Mouse (Mus musculus): Measurements from ENCODE around the gene Prom1. TPM values are rescaled to one million over a fixed set of nuclear protein-coding genes. Genes with fewer than 3 reads are reported as not detected.
"Not testable (repeated sequence)": the region's sequence is repeated elsewhere in the genome, so short reads cannot be mapped to it uniquely, and the experiment has no call there.

Gene Prom1
- polyA plus RNA-seq (2015; fragmentation: Nextera tagmentation; extraction: Ambion mirVana) = 41.4 and 43.7 TPM in 2 replicates

DNA sequence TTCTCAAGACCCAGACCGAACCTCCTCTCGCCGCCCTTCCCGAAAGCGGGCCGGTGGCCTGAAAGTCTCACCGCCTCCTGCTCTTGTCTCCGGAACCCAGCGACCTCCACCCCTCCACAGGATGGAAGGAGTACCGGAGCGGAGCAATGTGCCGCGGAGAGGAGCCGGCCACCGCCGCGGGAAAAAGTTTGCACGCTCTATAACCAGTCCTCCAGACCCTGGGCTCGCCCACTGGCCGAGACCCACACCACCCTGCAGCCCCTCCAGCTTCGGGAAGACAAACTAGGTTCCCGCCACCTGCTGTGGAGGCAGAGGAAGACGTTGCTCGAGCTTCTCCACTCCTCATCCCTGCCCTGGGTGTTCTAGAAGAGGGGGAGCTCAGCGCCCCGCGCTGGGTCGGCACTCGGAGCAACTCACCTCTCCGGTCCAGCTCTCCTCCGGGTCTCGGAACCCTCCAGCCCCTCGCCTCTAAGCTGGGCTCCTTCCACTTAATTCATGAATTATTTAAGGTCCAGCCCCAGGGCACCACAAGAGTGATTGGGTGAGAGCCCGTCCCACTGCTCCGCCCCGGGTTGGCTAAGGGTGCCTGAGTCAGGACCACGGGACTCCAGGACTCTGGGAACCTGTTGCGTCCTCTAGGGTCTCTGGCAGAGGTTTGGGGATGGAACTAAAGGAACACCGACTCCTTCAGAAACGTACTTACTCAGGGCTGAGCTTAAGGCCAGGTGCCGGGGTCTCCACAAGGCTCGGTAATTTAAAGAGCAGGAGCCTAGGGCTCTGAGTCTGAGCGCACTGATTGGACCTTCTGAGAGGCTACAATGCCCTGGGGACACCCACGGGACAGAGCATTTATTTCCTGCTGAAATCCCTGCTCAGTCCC is at the start of gene Prom1:
Prom1 (minus strand) TSS at position 802 of the 880 bp plus-strand sequence.
- Histone ChIP-seq H3K27me3 (ENCODE audit: control insufficient read depth, insufficient read depth, low read depth, low read length) (no peaks in the 10 kb centered on the region), H3K4me2 (ENCODE audit: low read depth, low read length) (peak within 1 kb of the TSS; percentile 85), H3K4me3 (ENCODE audit: low read length) (peak within 1 kb of the TSS; percentile 72), H3K36me3 (ENCODE audit: control insufficient read depth, insufficient read depth, low read length) (no peaks in the 10 kb centered on the region), H3K9ac (ENCODE audit: low read length) (peak within 1 kb of the TSS; percentile 79), H3K9me3 (ENCODE audit: control insufficient read depth, low read length) (no peaks in the 10 kb centered on the region), H3K27ac (ENCODE audit: low read length) (peak within 1 kb of the TSS; percentile 77), H3K4me1 (replicated peaks; ENCODE audit: control insufficient read depth, insufficient read depth, low read length) (peaks cover 10% of the 10 kb centered on the region)
- peak; percentile 65 for ATAC-seq (ENCODE audit: low read depth)
- WGBS = under 1% methylated on average over 44 of the region's 44 CpGs

DNA sequence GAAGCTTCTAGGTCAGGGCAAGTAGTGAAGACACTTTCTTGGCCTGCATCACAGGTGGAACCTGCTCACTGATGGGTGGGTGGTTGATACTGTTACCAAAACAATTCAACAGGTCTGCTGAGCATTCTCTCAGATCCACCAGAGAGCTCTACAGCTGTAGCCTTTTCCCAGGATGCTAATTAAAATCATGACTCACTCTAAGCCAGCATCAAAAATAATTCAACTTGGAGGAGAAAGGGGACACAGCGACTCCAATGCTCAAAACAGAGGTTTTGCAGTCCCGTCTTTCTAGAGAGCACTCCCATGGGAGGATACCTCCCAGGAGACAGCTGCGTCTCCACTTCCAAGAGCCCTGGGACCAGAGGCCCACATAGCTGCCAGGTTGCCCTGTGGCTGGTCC is 45.9 kb upstream of the Prom1 start:
- Histone ChIP-seq H3K4me1 (replicated peaks; ENCODE audit: control insufficient read depth, insufficient read depth, low read length) (peaks cover 6% of the 10 kb centered on the region; the same call in 1 of the 2 replicates), H3K9ac (ENCODE audit: low read length) (no peak overlapping the region), H3K27me3 (ENCODE audit: control insufficient read depth, insufficient read depth, low read depth, low read length) (no peaks in the 10 kb centered on the region), H3K4me3 (ENCODE audit: low read length) (no peak overlapping the region), H3K4me2 (ENCODE audit: low read depth, low read length) (no peak overlapping the region), H3K9me3 (ENCODE audit: control insufficient read depth, low read length) (peaks cover 2% of the 10 kb centered on the region; the same call in 1 of the 2 replicates), H3K36me3 (ENCODE audit: control insufficient read depth, insufficient read depth, low read length) (no peaks in the 10 kb centered on the region), H3K27ac (ENCODE audit: low read length) (no peak overlapping the region)
- 83% methylated on average over 3 of the region's 3 CpGs for WGBS
- no peak for ATAC-seq (ENCODE audit: low read depth)

- 0 out of 2 replicates have a peak, but pooled peaks have one; percentile 20 for ATAC-seq (ENCODE audit: low read depth)
- no peaks in the 10 kb centered on the region for H3K27me3 ChIP-seq (ENCODE audit: control insufficient read depth, insufficient read depth, low read depth, low read length)
- H3K9me3 ChIP-seq (ENCODE audit: control insufficient read depth, low read length) = peaks cover 2% of the 10 kb centered on the region; the same call in 1 of the 2 replicates
- no peak overlapping the region for H3K4me2 ChIP-seq (ENCODE audit: low read depth, low read length)
- no peak overlapping the region for H3K9ac ChIP-seq (ENCODE audit: low read length)
- H3K4me1 ChIP-seq (replicated peaks; ENCODE audit: control insufficient read depth, insufficient read depth, low read length) = peaks cover under 1% of the 10 kb centered on the region; the same call in 1 of the 2 replicates
- no peak overlapping the region for H3K4me3 ChIP-seq (ENCODE audit: low read length)
- WGBS = 56% methylated on average over 6 of the region's 6 CpGs
- H3K27ac ChIP-seq (ENCODE audit: low read length) = no peak overlapping the region
- H3K36me3 ChIP-seq (ENCODE audit: control insufficient read depth, insufficient read depth, low read length) = no peaks in the 10 kb centered on the region
These were observed 44.9 kb upstream of the Prom1 start for GRCm38 (mm10) chr5:44146437-44147332.

DNA sequence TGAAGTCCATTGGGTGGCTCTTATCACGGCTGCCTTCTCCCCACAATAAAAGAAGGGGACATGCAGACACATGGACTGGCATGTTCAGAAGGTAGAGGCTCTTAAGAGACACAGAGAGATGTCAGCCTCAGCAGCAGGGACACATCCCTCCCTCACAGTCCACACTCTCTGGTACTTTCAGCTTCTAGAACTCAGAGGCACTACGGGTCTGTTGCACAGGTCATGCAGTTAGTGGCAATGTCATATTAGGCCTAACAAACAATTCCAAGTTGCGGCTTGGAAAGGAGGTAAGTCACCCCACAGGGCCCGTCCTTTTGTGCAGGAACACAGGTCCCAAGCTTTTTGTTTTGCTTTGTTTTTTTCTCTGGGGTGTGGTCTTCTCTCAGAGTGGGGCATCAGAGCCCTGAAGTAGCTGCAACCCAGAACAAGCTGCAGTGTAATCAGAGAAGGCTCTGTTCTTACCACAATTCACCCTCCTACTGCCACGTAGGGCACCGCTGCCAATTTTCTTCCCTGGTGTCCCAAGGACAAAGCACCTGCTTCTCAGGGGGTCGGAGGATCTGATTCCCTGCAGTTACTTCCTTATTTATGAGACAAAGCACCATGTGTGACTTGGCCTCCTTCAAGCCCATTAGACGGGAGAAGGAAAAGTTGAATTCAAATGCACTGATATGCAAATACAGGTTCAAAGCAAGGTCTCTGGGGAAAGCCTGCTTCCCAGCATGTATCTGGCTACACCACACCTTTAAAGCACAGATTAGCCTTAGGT is 41.8 kb upstream of the Prom1 start:
- H3K9me3 ChIP-seq (ENCODE audit: control insufficient read depth, low read length) = no peaks in the 10 kb centered on the region
- WGBS = 54% methylated on average over 8 of the region's 8 CpGs
- H3K4me3 ChIP-seq (ENCODE audit: low read length) = no peak overlapping the region
- H3K4me2 ChIP-seq (ENCODE audit: low read depth, low read length) = no peak overlapping the region
- no peak for ATAC-seq (ENCODE audit: low read depth)
- no peaks in the 10 kb centered on the region for H3K36me3 ChIP-seq (ENCODE audit: control insufficient read depth, insufficient read depth, low read length)
- H3K27me3 ChIP-seq (ENCODE audit: control insufficient read depth, insufficient read depth, low read depth, low read length) = no peaks in the 10 kb centered on the region
- no peak overlapping the region for H3K27ac ChIP-seq (ENCODE audit: low read length)
- no peak overlapping the region for H3K9ac ChIP-seq (ENCODE audit: low read length)
- H3K4me1 ChIP-seq (replicated peaks; ENCODE audit: control insufficient read depth, insufficient read depth, low read length) = no peaks in the 10 kb centered on the region

DNA sequence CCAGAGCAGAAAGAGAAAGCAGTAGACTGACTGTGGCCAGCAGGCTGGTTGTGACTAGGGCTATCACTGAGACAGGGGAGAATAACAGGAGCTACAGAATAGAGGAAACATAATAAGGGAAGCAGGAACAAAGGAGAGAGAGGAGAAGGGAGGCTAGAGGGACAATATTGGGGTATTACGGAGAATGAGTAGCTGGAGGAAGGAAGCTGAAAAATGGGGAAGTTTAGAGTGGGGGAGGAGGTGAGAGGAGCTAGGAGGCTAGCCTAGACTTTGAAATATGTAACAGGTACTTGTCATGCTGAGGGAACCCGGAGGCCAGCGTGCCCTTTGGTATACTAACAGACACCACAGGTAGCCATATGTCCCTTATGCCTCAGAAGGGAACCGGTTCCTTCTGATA is 25.7 kb upstream of the Prom1 start:
- Histone ChIP-seq H3K4me3 (ENCODE audit: low read length) (no peak overlapping the region), H3K9ac (ENCODE audit: low read length) (no peak overlapping the region), H3K27me3 (ENCODE audit: control insufficient read depth, insufficient read depth, low read depth, low read length) (no peaks in the 10 kb centered on the region), H3K36me3 (ENCODE audit: control insufficient read depth, insufficient read depth, low read length) (no peaks in the 10 kb centered on the region), H3K4me1 (replicated peaks; ENCODE audit: control insufficient read depth, insufficient read depth, low read length) (0 out of 2 replicates have a peak, but pooled peaks cover 2% of the 10 kb centered on the region), H3K27ac (ENCODE audit: low read length) (no peak overlapping the region), H3K4me2 (ENCODE audit: low read depth, low read length) (no peak overlapping the region), H3K9me3 (ENCODE audit: control insufficient read depth, low read length) (no peaks in the 10 kb centered on the region)
- 66% methylated on average over 4 of the region's 4 CpGs for WGBS
- no peak for ATAC-seq (ENCODE audit: low read depth)

DNA sequence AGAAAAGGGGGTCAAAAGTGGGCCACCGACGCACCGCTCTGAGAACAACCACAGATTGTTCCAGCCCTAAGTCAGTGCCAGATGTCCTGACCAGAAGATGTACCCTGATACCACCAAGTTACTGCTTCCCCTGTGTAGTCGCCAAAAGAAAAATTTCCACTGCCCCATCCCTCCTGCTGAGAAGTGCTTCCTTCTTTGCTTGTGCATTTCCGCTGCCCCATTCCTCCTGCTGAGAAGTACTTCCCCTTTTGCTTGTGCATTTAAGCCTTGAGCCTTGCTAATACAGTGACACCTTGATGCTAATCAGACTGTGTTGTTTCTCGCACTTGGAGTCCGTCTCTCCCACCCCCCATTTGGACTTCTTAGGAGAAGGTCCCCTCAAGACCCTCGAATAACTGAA is 24.7 kb upstream of the Prom1 start:
- not testable (repeated sequence) for ATAC-seq (ENCODE audit: low read depth); H3K27me3 ChIP-seq (ENCODE audit: control insufficient read depth, insufficient read depth, low read depth, low read length)

DNA sequence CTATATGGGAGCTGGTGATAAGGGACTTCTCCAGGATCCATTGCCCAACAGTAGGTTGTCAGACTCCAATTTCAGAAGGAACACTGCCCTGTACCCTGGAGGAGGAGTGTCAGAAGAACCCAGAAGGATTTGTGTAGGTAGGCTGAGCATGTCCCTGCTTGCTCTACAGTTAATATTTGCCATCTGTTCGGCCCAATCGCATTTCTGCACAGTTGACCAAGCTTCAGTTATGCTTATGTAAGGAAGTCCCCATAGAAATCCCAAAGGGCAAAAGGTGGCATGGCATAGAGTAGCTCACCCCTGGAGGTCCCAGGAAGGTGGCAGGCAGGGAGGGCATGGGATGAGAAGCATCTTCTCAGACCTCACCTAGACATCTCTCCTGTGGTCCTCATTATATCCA is 19.6 kb upstream of the Prom1 start:
- no peaks in the 10 kb centered on the region for H3K9me3 ChIP-seq (ENCODE audit: control insufficient read depth, low read length)
- H3K4me2 ChIP-seq (ENCODE audit: low read depth, low read length) = no peak overlapping the region
- no peaks in the 10 kb centered on the region for H3K36me3 ChIP-seq (ENCODE audit: control insufficient read depth, insufficient read depth, low read length)
- H3K9ac ChIP-seq (ENCODE audit: low read length) = no peak overlapping the region
- no peaks in the 10 kb centered on the region for H3K4me1 ChIP-seq (replicated peaks; ENCODE audit: control insufficient read depth, insufficient read depth, low read length)
- no peak overlapping the region for H3K27ac ChIP-seq (ENCODE audit: low read length)
- WGBS = 88% methylated on average over 2 of the region's 2 CpGs
- no peak overlapping the region for H3K4me3 ChIP-seq (ENCODE audit: low read length)
- no peaks in the 10 kb centered on the region for H3K27me3 ChIP-seq (ENCODE audit: control insufficient read depth, insufficient read depth, low read depth, low read length)
- no peak for ATAC-seq (ENCODE audit: low read depth)

More for the DNA sequence above, 24.7 kb upstream of the Prom1 start:
- not testable (repeated sequence) for H3K9ac ChIP-seq (ENCODE audit: low read length); H3K4me1 ChIP-seq (replicated peaks; ENCODE audit: control insufficient read depth, insufficient read depth, low read length); H3K4me2 ChIP-seq (ENCODE audit: low read depth, low read length); H3K36me3 ChIP-seq (ENCODE audit: control insufficient read depth, insufficient read depth, low read length); H3K9me3 ChIP-seq (ENCODE audit: control insufficient read depth, low read length); H3K27ac ChIP-seq (ENCODE audit: low read length); H3K4me3 ChIP-seq (ENCODE audit: low read length)
- 87% methylated on average over 8 of the region's 8 CpGs for WGBS

GRCm38 (mm10) chr5:44113138-44113537 is 11.3 kb upstream of the Prom1 start:
- WGBS = 78% methylated on average over 2 of the region's 2 CpGs
- Histone ChIP-seq H3K4me1 (replicated peaks; ENCODE audit: control insufficient read depth, insufficient read depth, low read length) (no peaks in the 10 kb centered on the region), H3K9ac (ENCODE audit: low read length) (no peak overlapping the region), H3K9me3 (ENCODE audit: control insufficient read depth, low read length) (no peaks in the 10 kb centered on the region), H3K27me3 (ENCODE audit: control insufficient read depth, insufficient read depth, low read depth, low read length) (no peaks in the 10 kb centered on the region), H3K27ac (ENCODE audit: low read length) (no peak overlapping the region), H3K4me3 (ENCODE audit: low read length) (no peak overlapping the region), H3K36me3 (ENCODE audit: control insufficient read depth, insufficient read depth, low read length) (no peaks in the 10 kb centered on the region), H3K4me2 (ENCODE audit: low read depth, low read length) (no peak overlapping the region)
- no peak for ATAC-seq (ENCODE audit: low read depth)

Data from lung, embryonic 16.5 days (tissue).